Mouse (Mus musculus) embryonic fibroblast, embryonic 13.5 days (primary cell): ENCODE data around the gene Map3k9.

Experiments
- CTCF ChIP-seq: IDR thresholded peaks from 2 replicates; pipeline ENCODE4 v1.5.1; 2011; ENCODE audit warnings: mild to moderate bottlenecking, control low read depth, low read length, moderate library complexity, borderline replicate concordance; ENCODE audit not compliant: insufficient read depth
- POLR2A ChIP-seq: IDR thresholded peaks from 2 replicates; pipeline ENCODE4 v1.6.1; 2011; ENCODE audit warnings: low read depth, mild to moderate bottlenecking, control low read depth, low read length, moderate library complexity

- TF ChIP-seq CTCF = no peak
- TF ChIP-seq POLR2A = no peak
These were observed 57.6 kb downstream of the Map3k9 start for GRCm38 (mm10) chr12:81723375-81723774.
